Mouse (Mus musculus) mesoderm, embryonic 11.5 days (tissue): ENCODE results near the gene Dgcr6.

Experiments
- DNase-seq: peaks from one replicate; pipeline ENCODE4 v3.0.0-alpha.2; 2012; ENCODE audit warnings: low read depth, low spot score

The Dgcr6 gene

GRCm38 (mm10) chr16:18119031-18119730 is 66.5 kb downstream of the Dgcr6 start:
- DNase-seq, result peak; percentile 74
